Mouse (Mus musculus): ENCODE measurements around the gene Olfr172.

Gene Olfr172

GRCm38 (mm10) chr16:58763076-58763475, at the start of gene Olfr172:
TSS of gene Olfr172 (minus strand) at chr16:58763176.
- in situ Hi-C loops (cut with MboI, MseI) = loop anchor here (25.0 kb wide), 1 partner anchor 476 kb away; no protein-coding TSS in a partner anchor

GRCm38 (mm10) chr16:58800168-58800567, 37.2 kb upstream of the Olfr172 start, which contains the start of gene Olfr173:
TSS of gene Olfr173 (minus strand) at chr16:58800268.
- in situ Hi-C loops (cut with MboI, MseI) = no loop called here

GRCm38 (mm10) chr16:58756191-58756590, 6.8 kb downstream of the Olfr172 start:
- in situ Hi-C loops (cut with MboI, MseI) = loop anchor here (25.0 kb wide), 1 partner anchor 469 kb away; no protein-coding TSS in a partner anchor

- in situ Hi-C loops (cut with MboI, MseI) = loop anchor here (25.0 kb wide), 1 partner anchor 464 kb away; no protein-coding TSS in a partner anchor
These were observed 11.7 kb downstream of the Olfr172 start for GRCm38 (mm10) chr16:58751314-58751713.

- in situ Hi-C loops (cut with MboI, MseI) = no loop called here
These were observed 16.3 kb downstream of the Olfr172 start for GRCm38 (mm10) chr16:58746715-58747114.

GRCm38 (mm10) chr16:58740751-58741150, 22.2 kb downstream of the Olfr172 start:
- in situ Hi-C loops (cut with MboI, MseI) = no loop called here

- in situ Hi-C loops (cut with MboI, MseI) = no loop called here
These were observed 24.2 kb downstream of the Olfr172 start for GRCm38 (mm10) chr16:58738800-58739199.

GRCm38 (mm10) chr16:58738205-58738604, 24.8 kb downstream of the Olfr172 start:
- in situ Hi-C loops (cut with MboI, MseI) = no loop called here

GRCm38 (mm10) chr16:58728176-58728671, 34.8 kb downstream of the Olfr172 start:
- in situ Hi-C loops (cut with MboI, MseI) = no loop called here

- in situ Hi-C loops (cut with MboI, MseI) = no loop called here
These were observed 35.4 kb downstream of the Olfr172 start, which contains the start of gene Cldnd1 for GRCm38 (mm10) chr16:58727477-58728131. TSS of gene Cldnd1 (plus strand) at chr16:58727910.

- in situ Hi-C loops (cut with MboI, MseI) = no loop called here
These were observed 36.1 kb downstream of the Olfr172 start for GRCm38 (mm10) chr16:58726680-58727476.

- in situ Hi-C loops (cut with MboI, MseI) = no loop called here
These were observed 40.7 kb downstream of the Olfr172 start for GRCm38 (mm10) chr16:58722292-58722691.

- in situ Hi-C loops (cut with MboI, MseI) = no loop called here
These were observed 44.3 kb downstream of the Olfr172 start, which contains the start of gene Gpr15 for GRCm38 (mm10) chr16:58718666-58719120. TSS of gene Gpr15 (minus strand) at chr16:58719070.

- in situ Hi-C loops (cut with MboI, MseI) = no loop called here
These were observed 48.0 kb downstream of the Olfr172 start for GRCm38 (mm10) chr16:58715018-58715417.

- in situ Hi-C loops (cut with MboI, MseI) = no loop called here
These were observed 49.8 kb downstream of the Olfr172 start for GRCm38 (mm10) chr16:58713128-58713527.

- in situ Hi-C loops (cut with MboI, MseI) = no loop called here
These were observed 50.8 kb downstream of the Olfr172 start for GRCm38 (mm10) chr16:58712221-58712620.

Data from T-helper 1 cell (primary cell).